Mouse (Mus musculus): ENCODE data around the gene Gsg1. TPM values are rescaled to one million over a fixed set of nuclear protein-coding genes. Genes with fewer than 3 reads are reported as not detected.

Gene Gsg1
- total RNA-seq, 2 experiments from 2014 or later, result not detected

DNA sequence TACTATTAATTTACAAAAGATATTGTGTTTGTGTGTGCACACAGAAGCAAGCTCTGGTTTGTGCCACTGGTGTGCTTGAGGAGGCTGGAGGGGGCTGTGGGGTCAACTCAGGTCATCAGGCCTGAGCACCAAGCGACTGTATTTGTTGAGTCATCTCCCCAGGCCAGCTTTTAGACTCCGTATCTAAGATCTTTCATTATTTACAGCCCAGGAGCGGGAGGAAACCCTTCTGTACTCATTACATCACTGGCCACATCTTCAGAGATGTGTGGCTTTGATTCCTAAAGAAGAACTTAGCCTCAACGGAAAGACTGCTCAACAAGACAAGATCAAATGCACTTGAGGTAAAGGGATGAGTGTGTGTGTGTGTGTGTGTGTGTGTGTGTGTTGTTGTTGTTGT is 65.5 kb downstream of the Gsg1 start:
- intact Hi-C loops (cut with DNase I), result no loop called here
- no peak for DNase-seq (ENCODE audit: extremely low spot score in 1 of 2, low spot score in 2 of 2)

Other genes with a start within 250 kb of the Gsg1 start
- gene Ddx47, start 242.7 kb downstream of the Gsg1 start, total RNA-seq (2021), result 10 to 100 TPM; 51.6 to 53.7 TPM
- under 1 TPM; 0.21 to 0.26 TPM for gene Gprc5a, start 188.7 kb downstream of the Gsg1 start, total RNA-seq (2021)
- not detected for gene Gprc5d, start 136.1 kb downstream of the Gsg1 start, total RNA-seq (2021)
- 10 to 100 TPM; 98.1 TPM for gene Fam234b, start 56.4 kb downstream of the Gsg1 start, total RNA-seq (2021)
- 10 to 100 TPM; 37.8 to 39.5 TPM for gene Hebp1, start 56.3 kb downstream of the Gsg1 start, total RNA-seq (2021)
- not detected for gene Pbp2, start 56.1 kb upstream of the Gsg1 start, total RNA-seq (2021)
- 1 to 10 TPM; 3.0 to 4.4 TPM for gene Emp1, start 108.2 kb upstream of the Gsg1 start, total RNA-seq (2021)

Data from left cerebral cortex, postnatal 10 days (tissue).